Mouse (Mus musculus) heart, embryonic 12.5 days (tissue): ENCODE measurements at regions not wholly inside any gene's neighbourhood (a gene's known extent, or its start where the extent isn't known, plus 50 kb on each side); places are given as distances from the start of the nearest gene placed in this dataset.

Experiments used
- ATAC-seq: fragments of 200-750 bp; cut with Nextera tagmentation; 2 replicates; pipeline ENCODE4 v1.8.0; 2017; ENCODE audit warnings: moderate TSS enrichment, moderate library complexity; ENCODE audit not compliant: insufficient number of reproducible peaks, low FRiP score
- H3K27ac ChIP-seq: fragments of 300-500 bp; sonication (generic); 2 replicates; pipeline ENCODE4 v1.5.1; 2016; ENCODE audit warnings: mild to moderate bottlenecking, moderate library complexity; ENCODE audit not compliant: poor library complexity, severe bottlenecking
- H3K27me3 ChIP-seq: fragments of 300-500 bp; sonication (generic); replicated peaks from 2 replicates; pipeline ENCODE4 v1.6.1; 2016; ENCODE audit warnings: mild to moderate bottlenecking, moderate library complexity
- H3K36me3 ChIP-seq: fragments of 300-500 bp; sonication (generic); 2 replicates; pipeline ENCODE4 v1.6.1; 2016; ENCODE audit warnings: mild to moderate bottlenecking, moderate library complexity
- H3K4me1 ChIP-seq: fragments of 300-500 bp; sonication (generic); replicated peaks from 2 replicates; pipeline ENCODE4 v1.6.1; 2016; ENCODE audit warnings: mild to moderate bottlenecking
- H3K4me2 ChIP-seq: fragments of 300-500 bp; sonication (generic); 2 replicates; pipeline ENCODE4 v1.6.1; 2016; ENCODE audit warnings: mild to moderate bottlenecking, moderate library complexity
- H3K4me3 ChIP-seq: fragments of 300-500 bp; sonication (generic); 2 replicates; pipeline ENCODE4 v1.5.1; 2016; ENCODE audit warnings: mild to moderate bottlenecking
- H3K9ac ChIP-seq: fragments of 300-500 bp; sonication (generic); 2 replicates; pipeline ENCODE4 v1.6.1; 2016; ENCODE audit warnings: mild to moderate bottlenecking, moderate library complexity
- H3K9me3 ChIP-seq: fragments of 300-500 bp; sonication (generic); replicated peaks from 2 replicates; pipeline ENCODE4 v1.6.1; 2016; ENCODE audit warnings: mild to moderate bottlenecking, moderate library complexity
- WGBS: fragments of 180-500 bp; shearing (Covaris S2); methylation state at CpG from one replicate; pipeline ENCODE4 v1.1.7; 2016; 5-methylcytosine and 5-hydroxymethylcytosine counted together

- 76% methylated on average over 5 of the region's 5 CpGs for WGBS
These were observed 510.7 kb downstream of the Dok5 start for GRCm38 (mm10) chr2:171242356-171242755.

GRCm38 (mm10) chr2:171237276-171237960 lies 505.8 kb downstream of the Dok5 start:
- Histone ChIP-seq H3K27ac (no peak overlapping the region), H3K4me3 (no peak overlapping the region), H3K9me3 (0 out of 2 replicates have a peak, but pooled peaks cover 2% of the 10 kb centered on the region), H3K4me1 (no peaks in the 10 kb centered on the region), H3K27me3 (no peaks in the 10 kb centered on the region), H3K36me3 (no peaks in the 10 kb centered on the region), H3K9ac (no peak overlapping the region), H3K4me2 (no peak overlapping the region)
- 66% methylated on average over 8 of the region's 8 CpGs for WGBS
- no peak for ATAC-seq

More at GRCm38 (mm10) chr2:171242356-171242755, 510.7 kb downstream of the Dok5 start:
- Histone ChIP-seq H3K4me2 (no peak overlapping the region), H3K27me3 (no peaks in the 10 kb centered on the region), H3K4me3 (no peak overlapping the region), H3K9me3 (no peaks in the 10 kb centered on the region), H3K4me1 (peaks cover 4% of the 10 kb centered on the region; the same call in 1 of the 2 replicates), H3K27ac (no peak overlapping the region), H3K9ac (no peak overlapping the region), H3K36me3 (no peaks in the 10 kb centered on the region)
- ATAC-seq, result no peak

GRCm38 (mm10) chr2:171232812-171233211 lies 501.2 kb downstream of the Dok5 start:
- H3K27me3 ChIP-seq, result no peaks in the 10 kb centered on the region
- H3K4me2 ChIP-seq, result no peak overlapping the region
- no peak overlapping the region for H3K4me3 ChIP-seq
- no peaks in the 10 kb centered on the region for H3K36me3 ChIP-seq
- 0 out of 2 replicates have a peak, but pooled peaks cover 2% of the 10 kb centered on the region for H3K9me3 ChIP-seq
- ATAC-seq, result no peak
- H3K9ac ChIP-seq, result no peak overlapping the region
- H3K27ac ChIP-seq, result no peak overlapping the region
- H3K4me1 ChIP-seq, result no peaks in the 10 kb centered on the region

GRCm38 (mm10) chr2:171231288-171232050 lies 499.9 kb downstream of the Dok5 start:
- no peak for ATAC-seq
- Histone ChIP-seq H3K27ac (no peak overlapping the region), H3K27me3 (no peaks in the 10 kb centered on the region), H3K4me2 (no peak overlapping the region), H3K9ac (no peak overlapping the region), H3K4me3 (no peak overlapping the region), H3K4me1 (no peaks in the 10 kb centered on the region), H3K36me3 (no peaks in the 10 kb centered on the region), H3K9me3 (0 out of 2 replicates have a peak, but pooled peaks cover 2% of the 10 kb centered on the region)
- 77% methylated on average over 7 of the region's 7 CpGs for WGBS

- Histone ChIP-seq H3K27me3 (no peaks in the 10 kb centered on the region), H3K36me3 (no peaks in the 10 kb centered on the region), H3K4me2 (no peak overlapping the region), H3K4me3 (no peak overlapping the region), H3K9ac (no peak overlapping the region), H3K27ac (no peak overlapping the region), H3K4me1 (no peaks in the 10 kb centered on the region), H3K9me3 (0 out of 2 replicates have a peak, but pooled peaks cover 2% of the 10 kb centered on the region)
- WGBS, result 75% methylated on average over 12 of the region's 12 CpGs
- no peak for ATAC-seq
These were observed 498.9 kb downstream of the Dok5 start for GRCm38 (mm10) chr2:171230536-171230935.

- no peak overlapping the region for H3K4me3 ChIP-seq
- H3K4me2 ChIP-seq, result no peak overlapping the region
- H3K4me1 ChIP-seq, result no peaks in the 10 kb centered on the region
- H3K27ac ChIP-seq, result no peak overlapping the region
- 70% methylated on average over 3 of the region's 3 CpGs for WGBS
- no peaks in the 10 kb centered on the region for H3K9me3 ChIP-seq
- H3K27me3 ChIP-seq, result no peaks in the 10 kb centered on the region
- no peaks in the 10 kb centered on the region for H3K36me3 ChIP-seq
- no peak overlapping the region for H3K9ac ChIP-seq
- ATAC-seq, result no peak
These were observed 496.6 kb downstream of the Dok5 start for GRCm38 (mm10) chr2:171228229-171228628.

GRCm38 (mm10) chr2:171213792-171214191 lies 482.2 kb downstream of the Dok5 start:
- Histone ChIP-seq H3K4me1 (no peaks in the 10 kb centered on the region), H3K36me3 (no peaks in the 10 kb centered on the region), H3K27me3 (no peaks in the 10 kb centered on the region), H3K4me3 (no peak overlapping the region), H3K4me2 (no peak overlapping the region), H3K27ac (no peak overlapping the region), H3K9ac (no peak overlapping the region), H3K9me3 (no peaks in the 10 kb centered on the region)
- WGBS, result 75% methylated on average over 6 of the region's 6 CpGs
- ATAC-seq, result no peak

- Histone ChIP-seq H3K27ac (no peak overlapping the region), H3K9me3 (peaks cover 8% of the 10 kb centered on the region; the same call in 1 of the 2 replicates), H3K4me2 (no peak overlapping the region), H3K9ac (no peak overlapping the region), H3K4me3 (no peak overlapping the region), H3K27me3 (no peaks in the 10 kb centered on the region), H3K36me3 (no peaks in the 10 kb centered on the region), H3K4me1 (no peaks in the 10 kb centered on the region)
- WGBS, result 80% methylated on average over 7 of the region's 7 CpGs
- ATAC-seq, result no peak
These were observed 464.9 kb downstream of the Dok5 start for GRCm38 (mm10) chr2:171196472-171196871.

GRCm38 (mm10) chr2:171192181-171192580 lies 460.6 kb downstream of the Dok5 start:
- no peak overlapping the region for H3K9ac ChIP-seq
- H3K27me3 ChIP-seq, result no peaks in the 10 kb centered on the region
- no peak for ATAC-seq
- no peak overlapping the region for H3K27ac ChIP-seq
- no peak overlapping the region for H3K4me3 ChIP-seq
- peaks cover 8% of the 10 kb centered on the region; the same call in 1 of the 2 replicates for H3K9me3 ChIP-seq
- H3K4me2 ChIP-seq, result no peak overlapping the region
- no peaks in the 10 kb centered on the region for H3K36me3 ChIP-seq
- 87% methylated on average over 5 of the region's 5 CpGs for WGBS
- H3K4me1 ChIP-seq, result no peaks in the 10 kb centered on the region
